Mouse (Mus musculus) large intestine, adult 2 months (tissue): Measurements from ENCODE around the gene Abcb1a. TPM values are rescaled to one million over a fixed set of nuclear protein-coding genes. Genes with fewer than 3 reads are reported as not detected.
A peak's percentile ranks its signal among the peaks of the same experiment; 100 is the strongest.

Experiments
- DNase-seq: peaks from one replicate; pipeline ENCODE4 v3.0.0-alpha.2; 2012; ENCODE audit warnings: low read depth, low spot score
- WGBS: fragments of 180-500 bp; shearing (Covaris S2); methylation state at CpG from one replicate; pipeline ENCODE4 v1.1.7; 2018; 5-methylcytosine and 5-hydroxymethylcytosine counted together
- polyA plus RNA-seq: library from polyadenylated mRNA; depleted of rRNA; stranded (reverse); fragments of >200 nt; gene quantifications from 2 replicates; pipeline ENCODE4 v1.2.3, GENCODE M21; 2012; rRNA removed

The Abcb1a gene
- polyA plus RNA-seq: 30.2 and 30.5 TPM in 2 replicates

DNA sequence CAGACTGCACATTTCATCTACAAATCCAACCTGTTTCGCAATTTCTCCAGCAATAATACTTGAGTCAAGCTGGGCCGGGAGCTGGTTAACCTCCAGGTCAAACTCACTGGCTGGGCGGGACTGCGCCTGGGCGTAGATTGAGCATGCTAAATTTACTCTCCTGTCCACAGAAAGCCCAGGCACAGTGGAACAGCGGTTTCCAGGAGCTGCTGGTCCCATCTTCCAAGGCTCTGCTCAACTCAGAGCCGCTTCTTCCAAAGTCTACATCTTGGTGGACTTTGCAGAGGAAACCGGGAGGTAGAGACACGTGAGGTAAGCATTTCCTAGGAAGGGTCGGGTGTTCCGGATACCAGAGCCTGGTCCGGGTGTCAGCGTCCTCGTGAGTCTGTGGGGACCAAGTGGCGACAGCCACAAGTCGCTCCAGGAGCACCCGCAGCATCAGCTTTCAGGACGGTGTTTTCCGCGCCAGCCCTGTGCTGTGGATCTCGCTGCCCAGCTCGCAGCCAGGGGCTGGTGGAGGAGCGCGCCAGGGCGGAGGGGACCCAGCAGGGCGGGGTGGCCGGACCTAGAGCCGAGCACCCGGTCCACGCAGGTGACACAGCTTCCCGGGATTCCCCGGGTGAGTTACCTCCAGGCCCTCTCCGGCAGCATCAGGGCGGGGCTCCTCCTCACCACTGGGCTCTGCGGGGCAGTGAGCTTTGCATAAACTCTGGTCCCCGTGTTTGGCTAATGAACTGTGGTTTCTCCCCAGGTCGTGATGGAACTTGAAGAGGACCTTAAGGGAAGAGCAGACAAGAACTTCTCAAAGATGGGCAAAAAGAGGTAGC, at the start of gene Abcb1a:
Gene Abcb1a, plus strand, starts transcription at position 167 of the 827 bp plus-strand sequence.
- no peak for DNase-seq
- 3% methylated on average over 37 of the region's 37 CpGs for WGBS

DNA sequence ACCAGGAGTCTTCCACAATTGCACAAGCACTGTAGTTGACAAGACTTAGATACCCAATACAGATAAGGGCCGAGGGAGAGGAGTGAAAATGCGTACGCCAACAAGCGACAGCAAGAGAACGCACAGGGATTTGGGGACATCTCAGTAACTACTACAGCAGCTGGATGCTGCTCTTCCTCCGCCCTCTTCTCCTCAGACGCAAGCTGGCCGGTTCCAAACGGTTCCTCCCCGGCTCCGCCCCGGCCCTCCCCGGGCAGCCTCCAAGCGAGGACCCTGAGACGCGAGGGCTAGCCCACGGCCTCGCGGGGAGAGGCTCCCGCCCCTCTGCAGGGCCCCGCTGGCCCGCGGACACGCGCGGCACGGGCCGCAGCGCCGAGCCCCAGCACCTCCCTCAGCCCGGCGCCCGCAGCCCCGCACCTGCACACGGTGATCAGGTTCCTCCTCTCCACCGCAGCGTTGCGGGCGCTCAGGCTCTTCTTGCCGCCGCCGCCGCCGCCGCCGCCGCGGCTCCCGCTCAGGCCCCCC, 37.7 kb upstream of the Abcb1a start:
- DNase-seq: peak; percentile 28

DNA sequence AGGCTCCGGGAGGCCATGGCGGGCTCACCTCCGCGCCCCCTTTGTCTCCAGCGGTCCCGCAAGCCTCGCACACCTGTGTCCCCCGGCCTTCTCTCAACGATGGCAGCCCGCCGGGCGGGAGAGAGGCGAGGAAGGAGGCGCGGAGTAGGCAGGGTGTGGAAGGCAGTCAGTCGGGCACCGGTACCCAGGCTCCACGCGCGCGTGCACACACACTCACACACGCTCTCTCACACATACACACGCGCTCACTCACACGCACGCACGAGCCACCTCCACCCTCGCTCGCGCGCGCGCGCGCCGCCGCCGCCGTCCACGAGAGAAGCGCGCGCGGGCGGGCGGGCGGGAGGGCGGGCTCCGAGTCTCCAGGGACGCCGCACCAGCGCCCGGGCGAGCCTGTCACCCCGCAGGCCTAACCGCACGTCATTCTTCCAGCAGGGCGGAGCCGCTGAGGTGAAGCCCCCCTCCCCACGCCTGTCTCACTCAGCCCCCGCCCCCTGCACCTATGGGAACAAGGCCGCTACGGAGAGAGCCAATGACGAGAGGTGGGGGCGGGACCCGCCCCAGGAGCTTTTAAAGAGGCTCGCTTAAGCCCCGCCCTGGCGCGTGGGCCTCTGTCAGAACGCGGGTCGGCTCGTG, 37.2 kb upstream of the Abcb1a start, which contains the start of gene Rundc3b:
Gene Rundc3b, minus strand, starts transcription at position 357 of the 636 bp plus-strand sequence.
- WGBS: under 1% methylated on average over 68 of the region's 74 CpGs
- DNase-seq: peak; percentile 63

More for the DNA sequence above, 37.7 kb upstream of the Abcb1a start:
- WGBS: 1% methylated on average over 37 of the region's 49 CpGs

DNA sequence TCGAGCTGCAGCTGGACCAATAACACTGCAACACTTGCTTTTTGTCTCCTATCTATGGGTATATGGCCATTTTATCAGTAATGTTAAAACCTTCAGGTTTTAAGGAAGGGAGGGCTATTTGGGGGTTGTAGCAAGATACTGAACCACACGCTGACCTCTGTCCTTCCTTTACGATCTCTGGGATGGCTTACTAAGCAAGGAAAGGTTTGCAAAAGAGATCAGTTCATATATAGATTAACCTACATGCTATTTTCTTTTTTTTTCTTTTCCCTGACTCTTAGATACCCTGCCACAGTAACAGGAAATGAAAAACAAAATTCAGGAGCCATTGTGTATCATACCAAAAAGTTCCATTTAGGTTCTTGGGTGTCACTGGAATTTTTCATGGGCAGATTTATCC, 27.0 kb upstream of the Abcb1a start:
- 48% methylated on average over 3 of the region's 3 CpGs for WGBS
- no peak for DNase-seq

DNA sequence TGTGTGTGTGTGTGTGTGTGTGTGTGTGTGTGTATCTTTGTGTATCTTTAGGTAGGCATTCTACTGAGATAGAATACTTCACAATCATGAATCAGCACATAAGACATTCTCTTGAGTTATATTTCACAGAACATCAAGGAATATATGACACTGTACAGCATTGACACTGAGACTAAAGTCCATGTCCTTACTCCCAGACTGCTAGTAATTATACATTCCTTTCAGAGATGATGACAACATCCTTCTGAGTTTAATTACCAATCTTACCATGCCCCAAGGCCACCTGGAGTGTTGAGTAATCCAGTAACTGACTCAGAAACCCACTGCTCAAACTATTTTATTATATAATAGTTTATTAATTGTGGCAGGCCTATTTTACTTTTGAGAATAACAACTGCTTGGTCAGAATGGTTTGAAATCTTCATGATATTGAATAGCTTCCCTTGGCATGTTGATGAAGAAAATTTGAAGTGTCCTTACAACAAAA, 25.3 kb upstream of the Abcb1a start:
- peak; percentile 38 for DNase-seq

DNA sequence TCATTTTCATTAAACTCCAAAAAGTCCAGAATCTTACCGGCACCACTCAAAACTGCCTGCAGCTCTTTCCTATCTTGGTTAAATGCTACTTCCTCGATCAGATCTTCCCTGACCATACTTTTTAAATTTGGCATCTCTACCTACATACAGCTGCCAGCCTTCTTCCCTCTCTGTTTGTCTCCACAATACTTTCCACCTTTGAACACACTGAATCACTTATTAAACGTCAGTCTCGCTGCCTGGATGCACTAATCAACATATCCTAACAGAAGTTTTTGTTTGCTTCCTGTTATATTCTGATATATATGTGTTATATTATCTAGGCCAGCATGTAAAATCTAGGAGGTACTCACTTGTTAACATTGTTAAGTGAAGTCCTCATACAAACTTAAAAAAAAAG, 11.6 kb upstream of the Abcb1a start:
- no peak for DNase-seq
- WGBS: 29% methylated on average over 4 of the region's 4 CpGs

DNA sequence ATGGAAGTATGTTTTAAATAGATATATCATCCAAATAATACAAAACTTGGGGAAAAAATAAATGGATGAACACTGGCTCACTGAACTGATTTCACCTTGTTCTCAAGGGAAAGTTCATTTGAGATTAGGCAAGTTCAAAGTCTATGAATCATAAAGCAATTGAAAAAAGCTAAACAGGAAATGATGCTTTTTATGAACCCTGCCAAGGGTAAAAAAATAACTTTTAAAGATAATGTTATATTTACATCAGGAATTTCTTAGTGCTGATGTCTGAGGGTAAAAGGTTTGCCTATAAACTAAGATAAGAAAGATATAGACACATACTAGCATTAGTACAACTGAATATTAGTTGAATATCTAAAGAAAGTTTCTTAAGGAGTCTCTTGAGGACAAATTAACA, 11.1 kb upstream of the Abcb1a start:
- no peak for DNase-seq

DNA sequence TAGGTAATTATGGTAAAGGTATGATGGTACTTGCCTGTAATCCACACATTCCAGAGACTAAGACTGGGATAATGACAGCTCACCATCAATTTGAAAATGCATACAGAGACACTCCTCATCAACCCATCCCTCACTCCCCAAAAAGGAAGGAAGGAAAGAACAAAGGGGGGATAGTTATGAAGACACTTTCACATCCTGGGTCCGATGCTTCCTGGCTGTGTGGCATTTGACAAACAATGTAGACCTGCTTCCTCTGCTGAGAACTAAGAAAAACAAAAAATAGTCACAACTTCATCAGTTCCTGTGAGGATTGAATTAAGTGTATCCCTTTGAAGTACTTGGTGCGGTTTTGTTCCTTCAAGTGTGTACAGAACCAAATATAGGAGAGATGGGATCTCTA, 7.8 kb upstream of the Abcb1a start:
- DNase-seq: no peak
- WGBS: 90% methylated on average over 2 of the region's 2 CpGs

DNA sequence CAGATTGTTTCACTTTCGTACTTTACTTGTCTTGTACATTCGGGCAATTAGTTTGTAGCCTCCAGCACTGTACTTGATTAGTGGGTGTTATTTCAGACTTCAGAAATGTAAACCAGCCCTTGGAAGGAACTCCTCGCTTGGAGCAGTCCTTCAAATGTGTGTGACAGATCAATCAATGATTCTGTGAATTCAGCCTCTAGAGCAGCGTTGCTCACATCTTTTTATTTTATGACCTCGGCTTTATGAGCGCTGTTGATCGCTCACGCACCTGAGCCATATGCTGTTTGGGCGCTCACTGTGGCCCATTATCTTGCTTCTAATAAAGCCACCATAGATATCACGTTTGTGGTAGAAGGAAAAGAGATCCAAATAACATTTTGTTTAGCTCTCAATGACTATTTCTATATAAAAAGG, 868 bp downstream of the Abcb1a start:
- WGBS: 27% methylated on average over 10 of the region's 10 CpGs
- DNase-seq: no peak

DNA sequence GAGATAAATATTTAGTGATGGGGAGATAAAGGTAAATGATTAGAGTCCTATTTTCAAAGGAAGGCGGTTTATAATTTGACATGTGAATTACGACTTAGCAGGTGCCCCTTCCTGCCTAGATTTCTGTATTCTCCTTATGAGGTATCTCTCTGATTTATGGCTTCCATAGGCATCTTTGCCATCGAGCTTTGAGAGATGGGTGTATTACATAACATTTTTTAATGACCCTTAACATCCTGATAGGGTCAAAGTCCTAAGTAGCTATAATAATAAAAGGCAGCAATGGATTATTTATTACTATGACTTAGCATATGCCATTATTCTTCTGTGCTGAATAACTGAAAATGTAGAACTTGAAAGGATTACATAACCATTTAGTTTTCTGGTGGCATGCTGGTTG, 4.8 kb downstream of the Abcb1a start:
- no peak for DNase-seq
- 19% methylated on average over 3 of the region's 3 CpGs for WGBS

DNA sequence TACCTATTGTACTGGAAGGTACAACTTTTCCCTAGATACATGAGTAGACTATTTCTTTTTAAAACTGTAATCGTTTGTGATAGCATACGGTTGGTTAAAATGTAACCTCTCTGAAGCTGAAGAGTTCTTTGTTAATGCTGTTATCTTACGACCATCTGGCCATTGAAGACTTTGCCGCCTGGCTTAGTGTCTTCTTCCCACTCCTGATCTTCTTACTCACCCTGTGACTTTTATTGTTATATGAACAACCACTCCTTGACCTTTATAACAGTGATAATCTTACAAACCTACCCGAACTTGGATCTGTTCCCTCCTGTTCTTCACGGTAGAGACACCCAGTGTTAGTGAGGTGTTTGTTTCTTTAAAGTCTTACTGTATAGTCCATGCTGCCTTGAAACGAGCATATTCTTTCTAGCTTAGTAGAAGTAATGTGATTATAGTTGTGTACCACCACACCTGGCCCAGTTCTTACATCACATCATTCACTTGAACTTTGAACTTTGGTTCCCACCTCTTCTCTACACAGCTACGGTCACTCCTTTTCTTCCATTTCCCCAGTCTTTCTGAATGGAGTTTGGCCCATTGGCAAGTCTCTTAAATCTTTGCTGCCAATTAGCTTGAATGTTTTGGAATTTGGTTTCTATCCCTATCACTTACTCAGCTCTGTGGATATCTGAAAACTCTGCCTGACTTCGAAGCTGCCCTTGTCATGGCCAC, 8.0 kb downstream of the Abcb1a start:
- WGBS: 29% methylated on average over 9 of the region's 9 CpGs
- no peak for DNase-seq

DNA sequence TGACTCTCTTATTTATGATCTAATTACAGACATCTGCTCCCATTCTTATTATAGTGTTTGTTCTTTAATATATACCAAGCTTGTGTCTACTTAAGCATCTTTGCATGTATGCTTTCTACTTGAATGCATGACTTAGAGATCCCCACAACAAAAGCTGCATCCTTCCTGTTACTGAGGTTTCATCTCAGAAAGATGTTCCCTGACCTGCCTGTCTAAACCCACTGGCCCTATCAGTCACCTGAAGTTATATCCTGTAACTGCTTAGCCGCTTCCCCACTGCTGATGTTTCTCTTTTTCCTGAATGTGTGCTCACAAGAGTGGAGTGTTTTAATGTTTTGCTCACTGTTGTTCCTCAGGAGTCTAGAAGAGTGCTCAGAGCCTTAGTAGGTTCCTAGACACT, 9.7 kb downstream of the Abcb1a start:
- 88% methylated on average over 1 of the region's 1 CpGs for WGBS
- no peak for DNase-seq

DNA sequence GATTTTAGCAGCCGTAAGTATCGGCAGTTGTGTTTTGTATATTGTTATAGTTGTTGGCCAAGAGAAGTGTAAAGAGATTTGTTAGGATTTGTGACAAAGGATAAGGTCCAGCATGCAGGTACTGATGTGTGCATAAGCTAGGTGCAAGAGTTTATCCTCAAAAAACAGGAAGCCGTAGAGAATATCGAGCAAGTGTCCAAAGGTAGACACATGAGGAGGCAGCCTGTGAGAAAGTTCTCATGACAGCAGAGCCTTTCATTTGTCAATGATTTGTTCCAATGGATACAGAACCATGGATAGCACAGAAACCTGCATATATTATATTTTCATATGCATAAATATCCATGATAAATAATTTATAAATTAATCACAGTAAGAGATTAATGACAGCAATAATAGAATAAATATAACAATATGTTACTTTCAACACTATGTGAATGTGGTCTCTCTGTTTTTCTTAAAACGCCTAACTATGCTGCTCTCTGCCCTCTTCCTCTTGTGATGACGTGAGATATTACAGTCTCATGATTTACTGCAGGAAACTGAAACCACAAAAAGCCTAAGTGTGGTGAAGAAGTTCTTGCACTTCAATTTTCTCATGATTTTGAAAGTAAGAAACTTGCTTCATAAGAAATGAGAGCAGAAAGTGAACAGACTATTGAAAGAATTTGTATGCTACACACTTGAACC, 15.5 kb downstream of the Abcb1a start:
- 64% methylated on average over 6 of the region's 6 CpGs for WGBS
- no peak for DNase-seq

DNA sequence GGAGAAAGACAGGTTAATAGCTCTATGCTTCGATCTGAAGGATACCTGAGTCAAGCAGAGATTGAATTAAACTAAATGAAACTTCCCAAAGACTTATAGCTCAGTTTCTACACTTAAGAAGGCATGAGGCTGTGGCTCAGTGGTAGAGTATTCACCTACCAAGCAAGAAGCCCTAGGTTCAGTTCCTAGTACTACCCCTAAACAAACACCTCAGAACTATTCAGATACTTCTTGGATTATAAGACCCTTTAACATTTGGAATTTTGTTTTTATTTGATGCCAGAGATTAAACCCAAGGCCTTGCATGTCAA, 16.0 kb downstream of the Abcb1a start:
- 84% methylated on average over 1 of the region's 1 CpGs for WGBS
- no peak for DNase-seq

DNA sequence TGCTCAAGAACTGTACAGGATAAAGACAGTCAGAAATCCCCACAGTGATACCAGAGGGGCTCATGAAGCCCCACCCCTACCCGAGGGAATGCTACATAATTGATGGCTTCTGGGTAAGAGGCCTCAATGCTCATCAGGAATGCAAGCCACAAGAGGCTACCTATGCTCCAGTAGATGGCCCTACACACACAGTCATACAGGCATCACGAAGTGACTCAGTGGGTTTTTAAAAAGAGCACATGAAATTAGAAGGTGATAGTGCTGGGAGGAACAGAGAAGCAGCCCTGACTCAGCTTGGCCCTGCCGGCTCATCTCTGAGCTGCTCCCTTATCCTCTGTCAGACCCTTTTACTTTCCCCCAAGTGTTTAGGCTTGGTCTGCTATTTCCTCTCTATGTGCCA, 21.3 kb downstream of the Abcb1a start:
- no peak for DNase-seq
- WGBS: 68% methylated on average over 3 of the region's 3 CpGs

DNA sequence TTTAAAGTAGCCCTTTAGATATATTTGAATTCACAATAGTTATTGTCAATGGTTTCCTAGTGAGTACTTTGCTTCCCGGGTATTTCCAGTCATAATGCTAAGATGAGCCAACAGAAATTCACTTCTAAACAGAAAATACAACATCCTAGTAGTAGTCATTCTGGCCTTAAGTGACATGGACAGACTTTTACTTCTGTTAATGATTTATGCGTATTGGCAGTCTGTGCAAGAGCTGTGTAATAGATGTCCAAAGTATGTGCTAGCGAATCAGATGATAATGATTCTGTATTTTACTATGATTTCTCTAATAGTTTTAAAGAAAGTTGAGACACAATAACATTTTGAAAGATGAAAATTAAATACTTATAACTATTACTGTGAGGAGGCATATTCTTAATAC, 23.8 kb downstream of the Abcb1a start:
- no peak for DNase-seq
- 48% methylated on average over 3 of the region's 3 CpGs for WGBS

DNA sequence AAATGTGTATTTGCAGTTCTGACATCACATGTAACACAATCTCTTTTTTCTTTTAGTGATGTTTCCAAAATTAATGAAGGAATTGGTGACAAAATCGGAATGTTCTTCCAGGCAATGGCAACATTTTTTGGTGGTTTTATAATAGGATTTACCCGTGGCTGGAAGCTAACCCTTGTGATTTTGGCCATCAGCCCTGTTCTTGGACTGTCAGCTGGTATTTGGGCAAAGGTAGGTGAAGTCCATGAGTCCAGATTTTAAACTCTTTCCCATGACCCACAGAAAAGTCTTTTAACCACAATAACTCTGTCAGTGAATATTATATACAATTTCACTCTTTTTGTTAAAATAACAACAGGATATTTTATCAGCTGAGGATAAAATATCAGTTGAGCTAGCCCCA, 26.2 kb downstream of the Abcb1a start:
- no peak for DNase-seq
- WGBS: 71% methylated on average over 2 of the region's 2 CpGs

DNA sequence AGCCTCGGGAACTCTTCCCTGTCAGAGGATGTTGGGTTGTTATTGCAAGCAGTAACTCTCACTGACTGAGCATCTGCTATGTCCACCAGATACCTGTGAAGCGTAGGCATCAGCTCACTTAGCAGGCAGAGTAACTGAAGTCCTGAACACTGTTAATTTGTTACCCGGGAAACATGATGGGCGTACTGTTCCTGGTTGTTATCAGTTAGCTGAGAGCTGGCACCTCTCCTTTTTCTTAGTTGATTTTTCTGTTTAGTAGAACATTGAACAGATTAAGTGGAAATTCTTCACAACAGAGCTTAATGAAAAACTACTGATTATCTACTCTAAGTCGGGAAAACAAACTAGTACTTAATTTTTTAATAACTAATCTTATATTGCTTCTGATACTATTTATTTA, 27.7 kb downstream of the Abcb1a start:
- 76% methylated on average over 5 of the region's 5 CpGs for WGBS
- DNase-seq: no peak

DNA sequence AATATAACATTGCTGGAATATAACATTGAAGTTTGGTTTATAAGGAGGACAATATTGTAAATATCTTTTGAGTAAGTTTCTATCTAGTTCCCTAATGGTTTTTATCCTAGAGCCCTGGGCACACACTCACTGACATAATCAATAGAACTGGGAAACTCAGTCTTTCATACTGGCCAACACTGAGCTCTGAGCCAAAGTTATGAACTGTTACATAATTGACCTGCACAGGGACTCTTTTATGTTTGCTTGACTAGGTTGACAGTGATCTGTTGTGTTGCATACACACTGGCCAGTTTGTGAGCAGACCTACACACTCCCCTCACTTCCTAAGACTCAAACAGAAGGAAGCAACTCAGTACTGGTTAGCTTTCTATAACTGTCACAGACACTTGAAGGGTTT, 56.2 kb downstream of the Abcb1a start:
- DNase-seq: no peak

DNA sequence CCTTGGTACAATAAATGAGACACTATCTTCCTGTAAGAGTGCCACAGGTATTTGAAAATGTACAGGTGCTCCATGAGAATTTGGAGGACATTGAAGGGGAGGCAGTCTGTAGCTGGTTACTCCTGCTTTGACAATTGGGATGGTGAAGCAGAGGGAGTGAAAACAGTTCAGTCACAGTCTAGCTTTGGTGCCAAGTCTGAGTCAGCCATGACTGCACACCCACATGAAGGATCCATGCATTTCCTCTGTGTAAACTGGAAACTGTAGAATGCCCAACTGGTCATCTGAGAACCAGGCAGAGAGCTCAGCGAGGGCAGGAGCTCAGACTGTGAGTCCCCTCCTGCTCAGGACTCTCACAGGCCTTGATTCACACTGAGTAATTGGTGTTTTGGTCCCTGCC, 59.7 kb downstream of the Abcb1a start:
- WGBS: 81% methylated on average over 1 of the region's 1 CpGs
- DNase-seq: no peak
